Mouse (Mus musculus) Patski (cell line): ENCODE results near the gene Carm1. TPM values are rescaled to one million over a fixed set of nuclear protein-coding genes. Genes with fewer than 3 reads are reported as not detected.
"Not testable (repeated sequence)": the region's sequence is repeated elsewhere in the genome, so short reads cannot be mapped to it uniquely, and the experiment has no call there.

ENCODE experiments used
- ATAC-seq: fragments of 100-300 bp; one replicate; pipeline ENCODE4 v1.8.0; 2021
- CTCF ChIA-PET: fragments of 350-600 bp; sonication (Branson Sonifier 250); formaldehyde crosslinking; loops from one replicate; lab custom pipeline; 2022; ENCODE audit warnings: inconsistent platforms; lab: Charles Lee
- POLR2A ChIA-PET: fragments of 350-600 bp; sonication (Branson Sonifier 250); formaldehyde crosslinking; loops from one replicate; lab custom pipeline; 2022; ENCODE audit warnings: antibody characterized with exemption, inconsistent platforms; lab: Charles Lee
- DNase-seq: peaks from one replicate; pipeline ENCODE4 v3.0.0-alpha.2; 2011; ENCODE audit warnings: low read depth, low spot score
- H3K27me3 ChIP-seq: fragments of 371-371 bp; one replicate; pipeline ENCODE4 v1.5.1; 2021
- CTCF ChIP-seq: fragments of 100-300 bp; IDR thresholded peaks from one replicate; pipeline ENCODE4 v1.5.1; 2021
- in situ Hi-C: fragments of 300-500 bp; cut with MboI; formaldehyde crosslinking; loops from 3 replicates; pipeline ENCODE4 v1.11.1; 2018; ENCODE audit warnings: low pct_unique_long_range_greater_than_20kb, mixed read lengths
- polyA plus RNA-seq: library from polyadenylated mRNA; unstranded; gene quantifications from one replicate; pipeline ENCODE4 v1.2.3, GENCODE M21; 2021

Carm1 gene
- polyA plus RNA-seq, 1 experiment from 2014 or later: 61.7 TPM

DNA sequence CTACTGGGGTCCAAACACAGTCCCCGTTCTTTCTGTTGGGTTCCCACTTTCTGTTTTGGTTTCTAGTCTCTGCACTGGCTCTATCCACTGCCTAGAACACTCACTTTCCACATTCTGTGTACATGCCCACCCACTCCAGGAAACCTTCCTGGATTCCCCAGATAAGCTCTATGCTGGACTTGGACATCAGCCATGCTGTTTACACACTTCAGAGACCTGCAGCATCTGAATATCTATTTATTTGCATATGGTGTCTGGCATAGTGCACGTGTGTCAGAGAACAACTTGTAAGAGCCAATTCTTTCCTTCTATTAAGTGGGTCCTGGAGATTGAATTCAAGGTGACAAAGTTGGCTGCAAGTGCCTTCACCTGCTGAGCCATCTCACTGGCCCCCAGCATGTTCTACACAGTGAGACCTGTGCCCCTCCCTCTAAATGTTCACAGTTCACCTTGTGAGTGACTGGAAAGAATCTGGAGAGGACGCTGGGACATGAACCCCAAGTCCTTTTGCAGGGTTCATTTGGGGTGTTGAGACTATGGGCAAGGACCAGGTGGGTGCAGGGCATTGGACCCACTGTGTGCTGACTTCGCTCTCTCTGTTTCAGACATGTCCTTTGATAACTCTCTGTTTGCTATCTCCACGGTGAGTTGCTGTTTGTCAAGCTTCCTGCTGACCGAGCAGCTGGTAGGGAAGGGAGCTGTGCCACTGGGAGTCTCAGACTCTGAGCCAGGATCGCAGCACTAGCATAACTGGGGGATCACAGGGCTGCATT, 6.5 kb upstream of the Carm1 start:
- POLR2A ChIA-PET: interaction anchor here (1.1 kb wide), 1 partner anchor 74 kb away, joined by 3 read pairs; no protein-coding TSS in a partner anchor

DNA sequence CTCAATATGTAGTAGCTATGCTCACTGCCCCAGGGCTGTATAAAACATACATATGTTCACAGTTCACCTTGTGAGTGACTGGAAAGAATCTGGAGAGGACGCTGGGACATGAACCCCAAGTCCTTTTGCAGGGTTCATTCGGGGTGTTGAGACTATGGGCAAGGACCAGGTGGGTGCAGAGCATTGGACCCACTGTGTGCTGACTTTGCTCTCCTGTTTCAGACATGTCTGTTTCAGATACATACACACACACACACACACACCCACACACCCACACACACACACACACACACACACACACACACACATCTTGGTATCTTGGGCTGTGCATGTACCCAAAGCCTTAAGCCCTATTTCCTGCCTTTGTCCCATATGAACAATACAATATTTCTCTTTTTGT, 4.7 kb upstream of the Carm1 start:
- H3K27me3 ChIP-seq, POLR2A ChIA-PET, CTCF ChIA-PET, in situ Hi-C loops, ATAC-seq, DNase-seq: not testable (repeated sequence)

More for the DNA sequence above, 6.5 kb upstream of the Carm1 start:
- H3K27me3 ChIP-seq: no peaks in the 10 kb centered on the region
- ATAC-seq: no peak
- in situ Hi-C loops: no loop called here
- no peak for TF ChIP-seq CTCF
- CTCF ChIA-PET: no interaction called here
- DNase-seq: no peak

DNA sequence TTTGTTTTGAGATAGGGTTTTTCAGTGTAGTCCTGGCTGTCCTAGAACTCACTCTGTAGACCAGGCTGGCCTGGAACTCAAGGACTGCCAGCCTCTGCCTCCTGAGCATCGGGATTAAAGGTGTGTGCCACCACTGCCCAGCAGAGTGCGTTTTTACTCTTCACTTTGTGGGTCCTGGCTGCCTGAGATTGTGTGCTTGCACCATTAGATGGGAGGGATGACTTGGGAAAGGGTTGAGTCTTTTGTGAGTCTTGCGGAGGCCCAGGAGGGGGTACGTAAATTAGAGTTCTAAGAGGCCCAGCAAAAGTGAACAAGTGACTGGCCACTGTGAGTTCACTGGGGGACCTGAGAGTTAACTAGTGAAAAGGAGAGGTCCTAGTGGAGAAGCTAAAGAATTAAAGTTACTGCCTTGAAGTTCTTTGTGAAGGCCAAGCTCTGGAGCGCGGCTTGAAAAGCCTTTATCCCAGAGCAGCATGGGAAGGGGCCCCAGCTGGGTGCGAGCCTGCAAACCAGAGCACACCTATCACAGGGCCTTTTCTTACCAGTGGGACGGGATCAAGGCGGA, 1.3 kb upstream of the Carm1 start:
- ATAC-seq (peak; percentile 21), DNase-seq (no peak)
- POLR2A ChIA-PET: interaction anchor here (1.0 to 1.2 kb wide), 2 partner anchors 11 to 36 kb away, joined by 3 to 4 read pairs; no protein-coding TSS in a partner anchor
- no peaks in the 10 kb centered on the region for H3K27me3 ChIP-seq
- TF ChIP-seq CTCF: no peak
- CTCF ChIA-PET: interaction anchor here (0.7 to 1.3 kb wide), 8 partner anchors 10 to 56 kb away, joined by 3 to 6 read pairs (median 4); partner anchors contain the start of genes Timm29, Tmed1 and Yipf2
- in situ Hi-C loops: loop anchor here (5.0 kb wide), 1 partner anchor 47 kb away; the partner anchor contains the start of genes Timm29 and Yipf2

DNA sequence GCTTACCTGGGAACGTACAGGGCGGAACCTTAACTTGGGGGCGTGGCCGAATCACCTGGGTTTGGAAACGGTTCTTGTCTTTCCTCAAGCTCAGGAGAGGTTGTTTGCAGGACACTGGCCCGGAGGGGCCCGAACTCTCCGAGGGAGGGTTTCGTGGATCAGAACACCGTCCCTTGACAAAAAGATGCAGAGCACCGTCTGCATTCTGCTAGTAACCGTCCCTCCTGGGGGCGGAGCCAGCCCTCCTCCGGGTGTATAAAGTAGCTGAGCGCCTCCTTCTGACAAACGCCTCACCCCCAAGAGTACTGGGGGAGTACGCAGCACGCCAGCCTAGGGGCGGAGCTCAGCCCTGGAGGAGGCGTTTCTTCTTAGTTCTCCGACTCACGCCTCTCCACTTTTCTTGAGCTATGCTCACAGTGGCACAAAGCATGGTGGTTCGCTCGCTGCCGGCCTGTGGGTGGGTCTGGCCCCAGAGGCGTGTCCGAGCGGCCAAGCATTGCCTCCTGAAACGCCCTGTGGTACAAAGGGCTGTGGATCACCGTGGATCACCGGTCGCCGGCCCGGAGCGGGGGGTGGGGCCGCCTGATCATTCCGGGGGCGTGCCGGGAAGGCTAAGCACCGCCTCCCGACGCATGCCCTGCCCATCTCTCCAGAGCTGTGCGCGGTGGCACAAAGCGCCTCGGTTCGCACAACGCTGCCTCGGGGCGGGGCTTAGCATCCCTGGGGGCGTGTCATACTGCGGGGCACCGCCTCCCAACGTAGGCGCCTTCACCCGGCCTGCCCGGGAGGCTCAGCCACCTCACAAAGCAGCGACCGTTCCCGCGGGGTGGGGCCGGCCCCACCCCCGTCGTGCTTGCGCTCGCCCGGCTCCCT, 542 bp upstream of the Carm1 start:
- POLR2A ChIA-PET: interaction anchor here (1.0 to 1.2 kb wide), 2 partner anchors 12 to 37 kb away, joined by 3 to 4 read pairs; no protein-coding TSS in a partner anchor
- ATAC-seq: peak; percentile 87
- in situ Hi-C loops: loop anchor here (5.0 kb wide), 1 partner anchor 46 kb away; the partner anchor contains the start of genes Timm29 and Yipf2
- TF ChIP-seq CTCF: peak; percentile 96
- DNase-seq: peak; percentile 87
- H3K27me3 ChIP-seq: no peaks in the 10 kb centered on the region
- CTCF ChIA-PET: interaction anchor here (0.7 to 1.3 kb wide), 9 partner anchors 9 to 73 kb away, joined by 3 to 6 read pairs (median 4); partner anchors contain the start of genes Timm29, Tmed1 and Yipf2

- H3K27me3 ChIP-seq: no peaks in the 10 kb centered on the region
- ChIA-PET CTCF (interaction anchor here (1.1 to 1.4 kb wide), 2 partner anchors 21 to 27 kb away, joined by 3 read pairs; no protein-coding TSS in a partner anchor), POLR2A (no interaction called here)
- no peak for TF ChIP-seq CTCF
- DNase-seq (no peak), ATAC-seq (peak; percentile 6)
- in situ Hi-C loops: loop anchor here (5.0 kb wide), 1 partner anchor 45 kb away; the partner anchor contains the start of genes Timm29 and Yipf2
Measured at GRCm38 (mm10) chr9:21547075-21547941, 614 bp downstream of the Carm1 start.

DNA sequence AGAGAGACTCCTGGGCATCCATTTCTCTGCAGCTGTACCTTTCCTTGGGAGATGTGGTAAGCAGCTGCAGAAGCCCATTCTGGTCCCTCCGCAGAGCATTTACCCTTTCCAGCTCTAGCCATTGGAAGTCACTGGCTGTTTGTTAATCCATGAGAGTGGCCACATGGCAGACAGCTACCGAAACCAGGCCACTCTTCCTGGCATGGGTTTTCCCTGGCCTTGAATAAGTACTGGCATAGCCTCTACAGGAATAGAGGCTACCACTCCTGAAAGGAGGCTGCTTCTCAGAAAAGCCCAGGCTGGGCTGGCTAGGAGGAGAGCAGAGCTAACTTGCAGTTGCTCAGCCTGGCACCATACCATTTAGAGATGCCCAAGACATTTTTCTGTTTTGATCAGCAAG, 4.4 kb downstream of the Carm1 start:
- ChIA-PET POLR2A (interaction anchor here (0.6 to 0.7 kb wide), 3 partner anchors 12 to 226 kb away, joined by 3 to 4 read pairs (median 3); no protein-coding TSS in a partner anchor), CTCF (interaction anchor here (1.5 to 2.0 kb wide), 2 partner anchors 8 to 17 kb away, joined by 4 to 5 read pairs; no protein-coding TSS in a partner anchor)
- H3K27me3 ChIP-seq: no peaks in the 10 kb centered on the region
- in situ Hi-C loops: no loop called here
- ATAC-seq: no peak
- DNase-seq: no peak
- no peak for TF ChIP-seq CTCF

DNA sequence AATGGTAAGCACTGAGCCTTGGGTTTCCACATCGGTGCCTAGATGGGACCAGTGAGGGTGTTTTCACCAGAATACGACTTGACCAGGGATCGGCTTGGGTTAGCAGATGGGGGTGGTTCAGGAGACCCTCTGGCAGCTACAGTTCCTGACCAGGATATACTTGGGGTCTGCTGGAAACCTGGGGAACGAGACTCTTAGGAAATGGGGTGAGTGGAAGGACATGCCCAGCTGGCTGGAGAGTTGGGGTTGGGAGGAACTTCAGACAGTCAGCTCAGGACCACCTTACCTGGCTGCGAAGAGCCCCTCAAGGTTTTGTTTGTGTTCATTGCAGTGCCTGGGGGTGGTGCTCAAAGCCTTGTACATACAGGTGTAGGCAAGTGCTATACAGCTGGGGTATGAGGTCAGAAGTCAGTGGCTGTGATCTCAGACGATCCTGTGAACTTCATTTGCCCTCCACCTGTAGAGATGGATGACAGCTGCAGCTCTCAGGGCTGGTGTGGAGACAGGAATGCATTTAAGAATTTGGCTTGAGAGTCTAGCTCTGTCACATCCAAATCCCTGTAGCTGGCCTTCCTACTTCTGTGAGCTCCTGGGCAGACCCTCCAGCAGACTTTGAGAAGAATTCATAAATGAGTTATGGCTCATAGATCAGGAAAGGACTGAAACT, 7.0 kb downstream of the Carm1 start:
- DNase-seq (no peak), ATAC-seq (no peak)
- ChIA-PET POLR2A (no interaction called here), CTCF (interaction anchor here (1.5 to 2.3 kb wide), 2 partner anchors 10 to 48 kb away, joined by 3 to 7 read pairs; no protein-coding TSS in a partner anchor)
- H3K27me3 ChIP-seq: no peaks in the 10 kb centered on the region
- no peak for TF ChIP-seq CTCF
- in situ Hi-C loops: no loop called here

GRCm38 (mm10) chr9:21555198-21555742, 8.6 kb downstream of the Carm1 start:
- peak; percentile 26 for TF ChIP-seq CTCF
- ChIA-PET CTCF (interaction anchor here (1.1 to 1.6 kb wide), 4 partner anchors 9 to 46 kb away, joined by 3 to 5 read pairs (median 3); no protein-coding TSS in a partner anchor), POLR2A (interaction anchor here (0.7 kb wide), 1 partner anchor 43 kb away, joined by 3 read pairs; no protein-coding TSS in a partner anchor)
- H3K27me3 ChIP-seq: no peaks in the 10 kb centered on the region
- ATAC-seq (no peak), DNase-seq (no peak)
- in situ Hi-C loops: no loop called here
